Mouse (Mus musculus) cerebellum, adult (tissue): ENCODE results near the gene Ezh2.
"Not testable (repeated sequence)": the region's sequence is repeated elsewhere in the genome, so short reads cannot be mapped to it uniquely, and the experiment has no call there.

Source experiments
- ATAC-seq: cut with Nextera tagmentation; 2 replicates; pipeline ENCODE4 v1.9.2; 2017; ENCODE audit warnings: mild to moderate bottlenecking, moderate library complexity, mixed read lengths; ENCODE audit not compliant: insufficient number of reproducible peaks, low FRiP score, low TSS enrichment

Gene Ezh2

GRCm38 (mm10) chr6:47594926-47595623 lies at the start of gene Ezh2:
TSS of gene Ezh2 (minus strand) at chr6:47595341.
- ATAC-seq: peak; percentile 100

- ATAC-seq: no peak
These were observed 41.5 kb upstream of the Ezh2 start for GRCm38 (mm10) chr6:47636527-47637076.

GRCm38 (mm10) chr6:47635995-47636526 lies 40.9 kb upstream of the Ezh2 start:
- no peak for ATAC-seq

GRCm38 (mm10) chr6:47635207-47635994 lies 40.3 kb upstream of the Ezh2 start:
- no peak for ATAC-seq

- no peak for ATAC-seq
These were observed 38.3 kb upstream of the Ezh2 start for GRCm38 (mm10) chr6:47633467-47633866.

- not testable (repeated sequence) for ATAC-seq
These were observed 34.9 kb upstream of the Ezh2 start for GRCm38 (mm10) chr6:47630061-47630460.

- no peak for ATAC-seq
These were observed 32.8 kb upstream of the Ezh2 start for GRCm38 (mm10) chr6:47627978-47628377.

- not testable (repeated sequence) for ATAC-seq
These were observed 31.8 kb upstream of the Ezh2 start for GRCm38 (mm10) chr6:47626976-47627375.

- no peak for ATAC-seq
These were observed 25.9 kb upstream of the Ezh2 start for GRCm38 (mm10) chr6:47621039-47621438.

- ATAC-seq: not testable (repeated sequence)
These were observed 13.2 kb upstream of the Ezh2 start for GRCm38 (mm10) chr6:47608306-47608705.

GRCm38 (mm10) chr6:47601931-47602330 lies 6.8 kb upstream of the Ezh2 start:
- no peak for ATAC-seq

GRCm38 (mm10) chr6:47595696-47596095 lies 555 bp upstream of the Ezh2 start:
- ATAC-seq: no peak

GRCm38 (mm10) chr6:47594141-47594835 lies 853 bp downstream of the Ezh2 start:
- ATAC-seq: peak; percentile 56

- no peak for ATAC-seq
These were observed 1.6 kb downstream of the Ezh2 start for GRCm38 (mm10) chr6:47593590-47593989.

GRCm38 (mm10) chr6:47587332-47587731 lies 7.8 kb downstream of the Ezh2 start:
- not testable (repeated sequence) for ATAC-seq

GRCm38 (mm10) chr6:47572887-47573286 lies 22.3 kb downstream of the Ezh2 start:
- no peak for ATAC-seq

GRCm38 (mm10) chr6:47565326-47566035 lies 29.7 kb downstream of the Ezh2 start:
- ATAC-seq: no peak

GRCm38 (mm10) chr6:47561426-47561825 lies 33.7 kb downstream of the Ezh2 start:
- ATAC-seq: no peak

- no peak for ATAC-seq
These were observed 34.3 kb downstream of the Ezh2 start for GRCm38 (mm10) chr6:47560846-47561245.

- ATAC-seq: no peak
These were observed 34.7 kb downstream of the Ezh2 start for GRCm38 (mm10) chr6:47560407-47560806.
